Mouse (Mus musculus) spleen, adult 2 months (tissue): Measurements from ENCODE around the gene Stxbp4. TPM values are rescaled to one million over a fixed set of nuclear protein-coding genes. Genes with fewer than 3 reads are reported as not detected.

Experiments
- DNase-seq, 2 experiments: peaks; one replicate each; pipeline versions ENCODE4 v3.0.0 to v3.0.0-alpha.2; 2012 to 2021; ENCODE audit warnings: low spot score in 2 of 2, low read depth in 1 of 2
- H3K27ac ChIP-seq: fragments of 200-500 bp; 2 replicates; pipeline ENCODE4 v1.5.1; 2012; ENCODE audit warnings: low read length, inconsistent platforms; ENCODE audit not compliant: insufficient read depth
- H3K27me3 ChIP-seq: fragments of 200-500 bp; 2 replicates; pipeline ENCODE4 v1.6.1; 2012; ENCODE audit warnings: mild to moderate bottlenecking, moderate library complexity, low read length, inconsistent platforms; ENCODE audit not compliant: control insufficient read depth, insufficient read depth
- H3K36me3 ChIP-seq: fragments of 200-500 bp; 2 replicates; pipeline ENCODE4 v1.6.1; 2012; ENCODE audit warnings: mild to moderate bottlenecking, low read length, inconsistent platforms; ENCODE audit not compliant: control insufficient read depth, insufficient read depth
- H3K4me1 ChIP-seq: fragments of 200-500 bp; 2 replicates; pipeline ENCODE4 v1.6.1; 2011; ENCODE audit warnings: inconsistent platforms; ENCODE audit not compliant: control insufficient read depth, insufficient read depth, insufficient read length
- H3K4me3 ChIP-seq: fragments of 200-500 bp; 2 replicates; pipeline ENCODE4 v1.5.1; 2011; ENCODE audit warnings: mild to moderate bottlenecking, inconsistent platforms; ENCODE audit not compliant: insufficient read depth, insufficient read length; ENCODE audit errors: extremely low read depth
- CTCF ChIP-seq: fragments of 200-500 bp; IDR thresholded peaks from 2 replicates; pipeline ENCODE4 v1.5.1; 2011; ENCODE audit warnings: mild to moderate bottlenecking, inconsistent platforms; ENCODE audit not compliant: insufficient read depth, insufficient read length, insufficient replicate concordance; ENCODE audit errors: extremely low read depth
- POLR2A ChIP-seq: fragments of 200-500 bp; IDR thresholded peaks from 2 replicates; pipeline ENCODE4 v1.6.1; 2011; ENCODE audit warnings: low read depth, low read length, inconsistent platforms
- WGBS: fragments of 180-500 bp; shearing (Covaris S2); methylation state at CpG from one replicate; pipeline ENCODE4 v1.1.7; 2018; 5-methylcytosine and 5-hydroxymethylcytosine counted together
- polyA plus RNA-seq: library from polyadenylated mRNA; depleted of rRNA; stranded (reverse); fragments of >200 nt; gene quantifications from 2 replicates; pipeline ENCODE4 v1.2.3, GENCODE M21; 2012

The Stxbp4 gene
- polyA plus RNA-seq, 1 experiment, result 0.88 TPM

GRCm38 (mm10) chr11:90678582-90678981 is 40.7 kb upstream of the Stxbp4 start:
- no peak for DNase-seq
- Histone ChIP-seq H3K27ac (no peak overlapping the region), H3K27me3 (no peaks in the 10 kb centered on the region), H3K36me3 (no peaks in the 10 kb centered on the region), H3K4me3 (no peak overlapping the region), H3K4me1 (no peaks in the 10 kb centered on the region)
- WGBS, result 96% methylated on average over 5 of the region's 5 CpGs
- TF ChIP-seq CTCF, result no peak
- no peak for TF ChIP-seq POLR2A

DNA sequence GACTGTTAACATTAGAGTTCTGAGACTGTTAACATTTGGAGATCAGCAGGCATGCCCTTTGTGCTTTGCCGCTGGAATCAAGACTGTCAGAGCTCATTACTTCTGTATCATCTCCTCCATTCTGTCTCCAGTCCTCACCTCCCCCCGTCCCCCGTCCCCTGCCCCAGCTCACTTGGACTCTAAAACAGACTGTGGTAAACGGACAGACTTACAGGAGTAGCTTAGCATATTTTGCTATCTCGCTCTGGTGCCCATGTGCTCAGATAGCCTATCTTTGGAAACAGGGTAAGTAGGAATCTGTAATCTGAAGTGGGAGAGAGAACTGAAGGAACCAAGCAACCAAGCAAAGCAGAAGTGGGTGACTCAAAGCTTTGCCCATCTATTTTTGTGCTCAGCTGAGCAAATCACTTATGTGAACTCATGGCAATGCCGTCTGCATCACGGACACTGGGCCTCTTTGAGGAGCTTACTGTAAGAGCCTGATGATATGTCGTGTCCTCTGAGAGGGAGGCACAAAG is 39.9 kb upstream of the Stxbp4 start:
- TF ChIP-seq POLR2A (no peak), CTCF (no peak)
- Histone ChIP-seq H3K27me3 (no peaks in the 10 kb centered on the region), H3K4me1 (no peaks in the 10 kb centered on the region), H3K27ac (no peak overlapping the region), H3K36me3 (no peaks in the 10 kb centered on the region), H3K4me3 (no peak overlapping the region; the same call in 1 of the 2 replicates)
- WGBS, result 89% methylated on average over 8 of the region's 8 CpGs
- DNase-seq, result no peak

DNA sequence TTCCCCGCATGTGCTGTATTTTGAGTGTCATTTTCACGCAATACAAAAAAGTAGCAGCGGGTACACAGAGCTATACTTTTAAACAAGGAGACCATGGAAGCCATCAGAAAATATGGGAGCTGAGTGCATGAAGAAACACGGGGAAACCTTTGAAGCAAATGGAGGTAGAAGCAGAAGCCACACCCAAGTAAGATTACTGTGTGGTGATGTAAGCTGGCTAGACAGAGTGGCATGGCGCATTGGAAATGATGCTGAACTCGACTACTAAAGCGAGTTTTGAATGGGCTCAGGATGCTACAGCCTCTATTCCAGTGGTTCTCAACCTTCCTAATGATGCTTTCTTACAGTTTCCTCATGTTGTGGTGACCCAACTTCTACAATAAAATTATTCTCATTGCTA is 39.1 kb upstream of the Stxbp4 start:
- H3K27ac ChIP-seq, result no peak overlapping the region
- no peaks in the 10 kb centered on the region for H3K27me3 ChIP-seq
- no peaks in the 10 kb centered on the region for H3K4me1 ChIP-seq
- TF ChIP-seq CTCF (no peak), POLR2A (no peak)
- no peak overlapping the region for H3K4me3 ChIP-seq
- WGBS, result 90% methylated on average over 7 of the region's 7 CpGs
- no peak for DNase-seq
- no peaks in the 10 kb centered on the region for H3K36me3 ChIP-seq

- peak overlapping the region; percentile 27; the same call in 1 of the 2 replicates for H3K4me3 ChIP-seq
- H3K4me1 ChIP-seq, result no peaks in the 10 kb centered on the region
- H3K27me3 ChIP-seq, result no peaks in the 10 kb centered on the region
- no peak overlapping the region; the same call in 1 of the 2 replicates for H3K27ac ChIP-seq
- DNase-seq, result no peak
- H3K36me3 ChIP-seq, result no peaks in the 10 kb centered on the region
- no peak for TF ChIP-seq CTCF
- no peak for TF ChIP-seq POLR2A
- 14% methylated on average over 5 of the region's 5 CpGs for WGBS
These were observed 37.7 kb upstream of the Stxbp4 start for GRCm38 (mm10) chr11:90675479-90676110.

DNA sequence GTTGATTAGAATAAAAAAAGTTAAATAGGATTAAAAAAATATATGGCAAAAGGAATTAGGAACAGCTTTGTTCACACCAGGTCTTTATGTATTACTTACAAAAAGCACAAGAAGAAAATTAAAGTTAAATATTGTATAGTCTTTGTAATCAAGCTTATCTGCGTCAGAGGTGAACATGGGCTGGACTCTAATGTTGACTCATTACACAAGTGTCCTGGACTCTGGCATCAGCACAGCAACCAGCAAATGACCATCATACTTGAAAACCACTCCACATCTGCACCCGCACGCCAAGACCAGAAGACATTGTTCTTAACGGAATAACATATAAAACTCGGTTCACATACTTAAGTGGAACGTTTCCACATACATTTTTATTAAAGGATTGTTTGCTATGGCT is 29.4 kb upstream of the Stxbp4 start:
- H3K4me3 ChIP-seq, result no peak overlapping the region
- no peak overlapping the region for H3K27ac ChIP-seq
- H3K27me3 ChIP-seq, result no peaks in the 10 kb centered on the region
- H3K4me1 ChIP-seq, result no peaks in the 10 kb centered on the region
- no peaks in the 10 kb centered on the region for H3K36me3 ChIP-seq
- WGBS, result 95% methylated on average over 6 of the region's 6 CpGs
- no peak for DNase-seq
- TF ChIP-seq POLR2A (no peak), CTCF (no peak)

GRCm38 (mm10) chr11:90666916-90667315 is 29.0 kb upstream of the Stxbp4 start:
- Histone ChIP-seq H3K27me3 (no peaks in the 10 kb centered on the region), H3K4me1 (no peaks in the 10 kb centered on the region), H3K4me3 (no peak overlapping the region), H3K27ac (no peak overlapping the region), H3K36me3 (no peaks in the 10 kb centered on the region)
- TF ChIP-seq POLR2A (no peak), CTCF (no peak)
- 82% methylated on average over 4 of the region's 4 CpGs for WGBS
- DNase-seq, result no peak

DNA sequence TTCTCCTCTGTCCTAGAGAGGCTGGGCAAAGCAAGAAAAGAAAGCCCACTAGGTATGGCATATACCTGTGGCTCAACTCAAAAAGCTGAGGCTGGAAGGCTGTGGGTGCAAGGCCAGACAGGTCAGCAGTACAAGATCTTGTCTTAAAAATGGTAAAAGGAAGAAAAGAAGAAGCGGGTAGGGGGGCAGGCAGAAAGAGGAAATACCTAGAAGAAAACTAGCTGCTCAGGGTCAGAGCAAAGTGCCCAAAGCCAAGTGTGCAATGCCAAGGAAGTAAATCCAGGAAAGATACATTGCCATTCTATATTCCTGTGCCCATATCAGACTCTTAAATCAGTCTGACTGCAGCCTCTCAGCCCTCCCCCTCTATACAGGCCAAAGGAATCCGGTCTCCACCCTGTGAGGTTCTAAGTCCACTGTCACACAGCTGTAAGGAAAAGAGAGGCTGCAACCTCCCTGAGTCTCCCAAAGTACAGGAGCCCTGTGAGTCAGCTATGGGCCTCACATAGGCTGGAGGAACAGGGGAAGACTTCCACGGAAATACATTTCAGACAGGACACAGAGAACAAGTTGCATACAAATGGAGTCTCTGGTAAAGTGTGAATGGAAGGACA is 28.4 kb upstream of the Stxbp4 start:
- Histone ChIP-seq H3K4me1 (no peaks in the 10 kb centered on the region), H3K27ac (no peak overlapping the region), H3K4me3 (no peak overlapping the region), H3K36me3 (no peaks in the 10 kb centered on the region), H3K27me3 (no peaks in the 10 kb centered on the region)
- TF ChIP-seq CTCF (no peak), POLR2A (no peak)
- DNase-seq, result no peak
- 69% methylated on average over 3 of the region's 3 CpGs for WGBS
